In genomic region chr10:17630861-17631581, GRCm38 (mm10) we compare ENCODE assay signal across 17 mouse cellular contexts.
DNase-seq lines count a peak whose midpoint lies in the region; ATAC-seq and TF ChIP-seq lines count a peak whose summit lies in the region.
"Had no signal": no experiment of that assay in that cellular context is flagged by ENCODE, and none has a peak within 500 bp of the region (broad histone marks: within the 10 kb centered on the region; RNA-seq: fewer than 3 reads in every experiment).

No protein-coding gene starts in this region.

- H3K27me3 ChIP-seq in neural tube, embryonic 12.5 days (replicated peaks), result no peaks in the 10 kb centered on the region
- no peaks in the 10 kb centered on the region for H3K27me3 ChIP-seq in forebrain, embryonic 15.5 days
- no peaks in the 10 kb centered on the region for H3K27me3 ChIP-seq in midbrain, embryonic 11.5 days (ENCODE audit: control insufficient read depth, insufficient read depth, low read length)
- H3K27me3 ChIP-seq in neural tube, embryonic 14.5 days (ENCODE audit: control insufficient read depth, insufficient read depth, low read length), result no peaks in the 10 kb centered on the region
- no peaks in the 10 kb centered on the region for H3K27me3 ChIP-seq in liver, postnatal 0 days (ENCODE audit: insufficient read depth, low read length)
- H3K27me3 ChIP-seq: heart, embryonic 15.5 days; limb, embryonic 12.5 days; megakaryocyte, embryonic 14.5 days; stomach, embryonic 15.5 days had no signal

- H3K27ac ChIP-seq in neural tube, embryonic 12.5 days, result no peak overlapping the region
- H3K27ac ChIP-seq in forebrain, embryonic 15.5 days (replicated peaks), result peak overlapping the region; percentile 84
- peak overlapping the region; percentile 62 for H3K27ac ChIP-seq in midbrain, embryonic 11.5 days (ENCODE audit: low read depth, low read length)
- H3K27ac ChIP-seq in neural tube, embryonic 14.5 days (ENCODE audit: low read depth, low read length), result no peak overlapping the region
- H3K27ac ChIP-seq in liver, postnatal 0 days (ENCODE audit: low read depth), result no peak overlapping the region
- H3K27ac ChIP-seq: heart, adult 2 months; heart, embryonic 15.5 days; left cerebral cortex, adult 2 months; liver, embryonic 14.5 days had no signal

- DNase-seq in neural tube, embryonic 10.5 days (ENCODE audit: extremely low spot score, low spot score), result no peak
- DNase-seq in midbrain, embryonic 11.5 days (ENCODE audit: low spot score, missing footprints), result peak; percentile 87
- DNase-seq in thymus, postnatal 4 days, result no peak
- DNase-seq in liver, result no peak
- DNase-seq in liver, postnatal 0 days, result no peak
- DNase-seq: cerebellum, adult 11-12 months; heart, adult 2 months; right cerebral cortex, postnatal 14 days had no signal

- peak; percentile 55; the same call in 1 of the 2 replicates for ATAC-seq in neural tube, embryonic 12.5 days (ENCODE audit: low FRiP score, low read depth)
- peak; percentile 79 for ATAC-seq in forebrain, embryonic 15.5 days (replicated peaks)
- ATAC-seq in midbrain, embryonic 11.5 days (ENCODE audit: low FRiP score), result peak; percentile 89
- peak; percentile 41; the same call in 1 of the 2 replicates for ATAC-seq in neural tube, embryonic 14.5 days (ENCODE audit: low read depth)
- no peak for ATAC-seq in liver, postnatal 0 days

- H3K9me3 ChIP-seq in neural tube, embryonic 12.5 days, result no peaks in the 10 kb centered on the region
- H3K9me3 ChIP-seq in forebrain, embryonic 15.5 days, result no peaks in the 10 kb centered on the region
- H3K9me3 ChIP-seq in midbrain, embryonic 11.5 days (ENCODE audit: control insufficient read depth, low read length), result no peaks in the 10 kb centered on the region
- no peaks in the 10 kb centered on the region for H3K9me3 ChIP-seq in neural tube, embryonic 14.5 days (ENCODE audit: control insufficient read depth, low read length)
- no peaks in the 10 kb centered on the region for H3K9me3 ChIP-seq in liver, postnatal 0 days (ENCODE audit: low read length)
- H3K9me3 ChIP-seq: heart, embryonic 15.5 days; limb, embryonic 12.5 days; megakaryocyte, embryonic 14.5 days; stomach, embryonic 15.5 days had no signal

- H3K4me3 ChIP-seq in neural tube, embryonic 12.5 days, result no peak overlapping the region
- H3K4me3 ChIP-seq in forebrain, embryonic 15.5 days, result no peak overlapping the region
- no peak overlapping the region for H3K4me3 ChIP-seq in midbrain, embryonic 11.5 days (ENCODE audit: low read depth, low read length)
- H3K4me3 ChIP-seq in neural tube, embryonic 14.5 days (ENCODE audit: low read depth, low read length), result no peak overlapping the region
- H3K4me3 ChIP-seq in liver, postnatal 0 days (ENCODE audit: low read depth, low read length), result no peak overlapping the region
- H3K4me3 ChIP-seq: heart, adult 2 months; heart, embryonic 15.5 days; left cerebral cortex, adult 2 months; limb, embryonic 12.5 days; megakaryocyte, embryonic 14.5 days; stomach, embryonic 15.5 days had no signal

- peaks cover 6% of the 10 kb centered on the region; the same call in 1 of the 2 replicates for H3K4me1 ChIP-seq in neural tube, embryonic 12.5 days
- H3K4me1 ChIP-seq in forebrain, embryonic 15.5 days, result peaks cover 22% of the 10 kb centered on the region
- peaks cover 12% of the 10 kb centered on the region for H3K4me1 ChIP-seq in midbrain, embryonic 11.5 days (ENCODE audit: control insufficient read depth, insufficient read depth, low read length)
- no peaks in the 10 kb centered on the region for H3K4me1 ChIP-seq in neural tube, embryonic 14.5 days (ENCODE audit: control insufficient read depth, insufficient read depth, low read length)
- H3K4me1 ChIP-seq in liver, postnatal 0 days (ENCODE audit: insufficient read depth), result no peaks in the 10 kb centered on the region
- H3K4me1 ChIP-seq: stomach, embryonic 15.5 days had no signal

- H3K36me3 ChIP-seq in neural tube, embryonic 12.5 days, result no peaks in the 10 kb centered on the region
- H3K36me3 ChIP-seq in forebrain, embryonic 15.5 days, result no peaks in the 10 kb centered on the region
- H3K36me3 ChIP-seq in midbrain, embryonic 11.5 days (ENCODE audit: control insufficient read depth, insufficient read depth, low read length), result no peaks in the 10 kb centered on the region
- H3K36me3 ChIP-seq in neural tube, embryonic 14.5 days (ENCODE audit: control insufficient read depth, insufficient read depth, low read length), result no peaks in the 10 kb centered on the region
- H3K36me3 ChIP-seq in liver, postnatal 0 days (replicated peaks; ENCODE audit: insufficient read depth, low read length), result no peaks in the 10 kb centered on the region
- H3K36me3 ChIP-seq: heart, embryonic 15.5 days; limb, embryonic 12.5 days; stomach, embryonic 15.5 days had no signal

- TF ChIP-seq EP300 in liver, postnatal 0 days (IDR thresholded peaks at IDR 0.05; ENCODE audit: low read depth), result no peak

- no peak overlapping the region for H3K9ac ChIP-seq in neural tube, embryonic 12.5 days
- 0 out of 2 replicates have a peak overlapping the region, but pooled peaks have one; percentile 21 for H3K9ac ChIP-seq in forebrain, embryonic 15.5 days (replicated peaks)
- no peak overlapping the region for H3K9ac ChIP-seq in midbrain, embryonic 11.5 days (ENCODE audit: low read length)
- H3K9ac ChIP-seq in neural tube, embryonic 14.5 days (replicated peaks; ENCODE audit: low read depth, low read length), result no peak overlapping the region
- no peak overlapping the region for H3K9ac ChIP-seq in liver, postnatal 0 days (replicated peaks)
- H3K9ac ChIP-seq: heart, embryonic 15.5 days; liver, embryonic 14.5 days; stomach, embryonic 15.5 days had no signal

- WGBS in neural tube, embryonic 12.5 days, result 67% methylated on average over 4 of the region's 4 CpGs
- WGBS in forebrain, embryonic 15.5 days, result 43% methylated on average over 4 of the region's 4 CpGs
- WGBS in midbrain, embryonic 11.5 days, result 49% methylated on average over 4 of the region's 4 CpGs
- 56% methylated on average over 4 of the region's 4 CpGs for WGBS in neural tube, embryonic 14.5 days
- 77% methylated on average over 4 of the region's 4 CpGs for WGBS in liver, postnatal 0 days (ENCODE audit: insufficient replicate concordance)

- no peak for TF ChIP-seq CTCF in liver, postnatal 0 days (IDR thresholded peaks at IDR 0.05; ENCODE audit: low read depth)

- no peak overlapping the region for H3K4me2 ChIP-seq in neural tube, embryonic 12.5 days (replicated peaks)
- H3K4me2 ChIP-seq in forebrain, embryonic 15.5 days (replicated peaks), result no peak overlapping the region
- no peak overlapping the region for H3K4me2 ChIP-seq in midbrain, embryonic 11.5 days
- no peak overlapping the region for H3K4me2 ChIP-seq in neural tube, embryonic 14.5 days (ENCODE audit: low read depth, low read length)
- no peak overlapping the region for H3K4me2 ChIP-seq in liver, postnatal 0 days (ENCODE audit: low read depth, low read length)
- H3K4me2 ChIP-seq: heart, embryonic 15.5 days had no signal

Comparison
In these comparisons a context has a peak if more than half of its experiments do, and no peak if none do; other contexts are left out.
1. H3K27ac ChIP-seq: peak in forebrain, embryonic 15.5 days (single experiment) and midbrain, embryonic 11.5 days (single experiment); none in neural tube, embryonic 12.5 days (single experiment), neural tube, embryonic 14.5 days (single experiment) and liver, postnatal 0 days (single experiment).